Mouse (Mus musculus): Measurements from ENCODE around the gene Aqr.
"Not testable (repeated sequence)": the region's sequence is repeated elsewhere in the genome, so short reads cannot be mapped to it uniquely, and the experiment has no call there.

The Aqr gene

GRCm38 (mm10) chr2:114186924-114187323 is at the start of gene Aqr:
Gene Aqr (minus strand): TSS chr2:114187024.
- DNase-seq (ENCODE audit: extremely low spot score) = not testable (repeated sequence)

- no peak for DNase-seq (ENCODE audit: extremely low spot score)
Observed at GRCm38 (mm10) chr2:114236566-114236965, 49.7 kb upstream of the Aqr start.

- no peak for DNase-seq (ENCODE audit: extremely low spot score)
Observed at GRCm38 (mm10) chr2:114235584-114235983, 48.8 kb upstream of the Aqr start.

GRCm38 (mm10) chr2:114231248-114231647 is 44.4 kb upstream of the Aqr start:
- DNase-seq (ENCODE audit: extremely low spot score) = no peak

GRCm38 (mm10) chr2:114228672-114229071 is 41.8 kb upstream of the Aqr start:
- DNase-seq (ENCODE audit: extremely low spot score) = no peak

- no peak for DNase-seq (ENCODE audit: extremely low spot score)
Observed at GRCm38 (mm10) chr2:114205036-114205435, 18.2 kb upstream of the Aqr start.

- DNase-seq (ENCODE audit: extremely low spot score) = no peak
Observed at GRCm38 (mm10) chr2:114201574-114201973, 14.8 kb upstream of the Aqr start.

GRCm38 (mm10) chr2:114200932-114201559 is 14.2 kb upstream of the Aqr start, which contains the start of gene Zfp770:
Gene Zfp770 (minus strand): TSS chr2:114201469.
- DNase-seq (ENCODE audit: extremely low spot score) = peak; percentile 84

GRCm38 (mm10) chr2:114196421-114196820 is 9.6 kb upstream of the Aqr start:
- no peak for DNase-seq (ENCODE audit: extremely low spot score)

GRCm38 (mm10) chr2:114177802-114178733 is 8.8 kb downstream of the Aqr start:
- no peak for DNase-seq (ENCODE audit: extremely low spot score)

GRCm38 (mm10) chr2:114174651-114175484 is 12.0 kb downstream of the Aqr start:
- peak; percentile 81 for DNase-seq (ENCODE audit: extremely low spot score)

- DNase-seq (ENCODE audit: extremely low spot score) = no peak
Observed at GRCm38 (mm10) chr2:114173248-114173647, 13.6 kb downstream of the Aqr start.

- no peak for DNase-seq (ENCODE audit: extremely low spot score)
Observed at GRCm38 (mm10) chr2:114167837-114168236, 19.0 kb downstream of the Aqr start.

- no peak for DNase-seq (ENCODE audit: extremely low spot score)
Observed at GRCm38 (mm10) chr2:114161978-114162377, 24.8 kb downstream of the Aqr start.

- DNase-seq (ENCODE audit: extremely low spot score) = no peak
Observed at GRCm38 (mm10) chr2:114157345-114157744, 29.5 kb downstream of the Aqr start.

- no peak for DNase-seq (ENCODE audit: extremely low spot score)
Observed at GRCm38 (mm10) chr2:114156639-114157038, 30.2 kb downstream of the Aqr start.

GRCm38 (mm10) chr2:114153247-114153646 is 33.6 kb downstream of the Aqr start:
- DNase-seq (ENCODE audit: extremely low spot score) = no peak

- DNase-seq (ENCODE audit: extremely low spot score) = no peak
Observed at GRCm38 (mm10) chr2:114146864-114147458, 39.9 kb downstream of the Aqr start.

GRCm38 (mm10) chr2:114145315-114145801 is 41.5 kb downstream of the Aqr start:
- DNase-seq (ENCODE audit: extremely low spot score) = peak; percentile 31

- no peak for DNase-seq (ENCODE audit: extremely low spot score)
Observed at GRCm38 (mm10) chr2:114144915-114145314, 41.9 kb downstream of the Aqr start.

- no peak for DNase-seq (ENCODE audit: extremely low spot score)
Observed at GRCm38 (mm10) chr2:114143842-114144241, 43.0 kb downstream of the Aqr start.
